Mouse (Mus musculus) cortical plate, adult 2 months (tissue): ENCODE data around the gene Cep164.

Experiments used
- CTCF ChIP-seq: fragments of 200-500 bp; IDR thresholded peaks from 2 replicates; pipeline ENCODE4 v1.5.1; 2011; ENCODE audit warnings: mild to moderate bottlenecking, control low read depth, low read length; ENCODE audit not compliant: insufficient read depth; ENCODE audit errors: extremely low read depth
- POLR2A ChIP-seq: fragments of 200-500 bp; IDR thresholded peaks from 2 replicates; pipeline ENCODE4 v1.6.1; 2011; ENCODE audit warnings: mild to moderate bottlenecking, low read length, control low read depth; ENCODE audit not compliant: insufficient read depth; ENCODE audit errors: extremely low read depth

DNA sequence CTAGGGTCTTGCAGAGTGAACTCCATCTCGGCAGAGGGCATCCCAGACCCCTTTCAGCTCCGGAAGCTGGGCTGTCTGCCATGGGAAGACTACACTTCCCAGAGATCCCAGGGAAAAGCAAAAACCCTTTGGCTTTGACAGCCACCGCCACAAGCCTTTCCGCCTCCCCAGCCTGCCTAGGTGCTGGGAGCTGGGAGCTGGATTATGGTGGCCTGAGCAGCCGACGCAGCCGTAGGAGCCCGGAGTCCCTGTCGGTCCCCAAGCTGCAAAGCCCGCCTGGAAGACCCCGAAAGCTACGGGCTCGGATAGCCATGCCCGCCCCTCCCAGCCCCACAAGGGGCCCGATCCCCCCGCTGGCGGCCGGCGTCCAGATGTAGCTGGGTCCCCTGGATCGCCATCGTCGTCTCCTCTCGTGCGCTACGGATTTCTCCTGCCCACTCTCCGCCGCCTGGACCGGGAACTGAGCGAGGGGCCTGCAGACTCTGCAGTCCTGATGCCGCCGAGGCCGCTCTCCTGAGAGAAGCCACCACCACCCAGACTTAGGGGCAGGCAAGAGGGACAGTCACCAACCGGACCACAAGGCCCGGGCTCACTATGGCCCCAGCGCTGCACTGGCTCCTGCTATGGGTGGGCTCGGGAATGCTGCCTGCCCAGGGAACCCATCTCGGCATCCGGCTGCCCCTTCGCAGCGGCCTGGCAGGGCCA, 10.1 kb upstream of the Cep164 start, which contains the start of gene Bace1:
- TF ChIP-seq CTCF (peak; percentile 12; the same call in 1 of the 2 replicates), POLR2A (peak; percentile 99)
